Mouse (Mus musculus) CH12.LX (cell line): Measurements from ENCODE around the gene Kdm5b. TPM values are rescaled to one million over a fixed set of nuclear protein-coding genes. Genes with fewer than 3 reads are reported as not detected.

Source experiments
- DNase-seq: peaks from one replicate; pipeline ENCODE4 v3.0.0-alpha.2; 2013; ENCODE audit errors: extremely low read depth
- H3K27ac ChIP-seq: 2 replicates; pipeline ENCODE4 v1.5.1; 2012; ENCODE audit warnings: low read depth, mild to moderate bottlenecking, control low read depth, moderate library complexity; ENCODE audit not compliant: insufficient read depth
- H3K27me3 ChIP-seq: replicated peaks from 2 replicates; pipeline ENCODE3; 2012; ENCODE audit warnings: inconsistent platforms
- H3K36me3 ChIP-seq, 2 experiments: replicated peaks in 1 of 2; 2 replicates each; pipeline versions ENCODE3 to v1.6.1; 2012; ENCODE audit warnings: inconsistent platforms in 1 of 2, low read length in 1 of 2, mild to moderate bottlenecking in 1 of 2, mixed read lengths in 1 of 2, moderate library complexity in 1 of 2; ENCODE audit not compliant: control insufficient read depth in 1 of 2, insufficient read depth in 1 of 2
- H3K4me1 ChIP-seq, 2 experiments: 2 replicates each; pipeline ENCODE4 v1.6.1; 2012; ENCODE audit warnings: inconsistent platforms in 1 of 2, moderate library complexity in 1 of 2; ENCODE audit not compliant: insufficient read depth in 2 of 2, control insufficient read depth in 1 of 2
- H3K4me2 ChIP-seq: 2 replicates; pipeline ENCODE4 v1.6.1; 2012; ENCODE audit warnings: low read depth, mild to moderate bottlenecking, control low read depth; ENCODE audit not compliant: poor library complexity, insufficient read depth, severe bottlenecking
- H3K4me3 ChIP-seq, 3 experiments: fragments of 150-350 bp in 1 of 3; sonication (generic) in 1 of 3; replicated peaks in 1 of 3; 2 replicates each; pipeline versions ENCODE3 to v1.5.1; 2011 to 2012; ENCODE audit warnings: low read depth in 2 of 3, low read length in 2 of 3, mild to moderate bottlenecking in 2 of 3, moderate library complexity in 2 of 3, control low read depth in 1 of 3, improper control_type of control experiment in 1 of 3, inconsistent platforms in 1 of 3, mixed read lengths in 1 of 3; ENCODE audit not compliant: poor library complexity in 1 of 3
- H3K79me2 ChIP-seq: replicated peaks from 2 replicates; pipeline ENCODE4 v1.6.1; 2012; ENCODE audit warnings: mild to moderate bottlenecking, moderate library complexity; ENCODE audit not compliant: control insufficient read depth, poor library complexity, insufficient read depth, severe bottlenecking; ENCODE audit errors: extremely low read depth
- H3K9ac ChIP-seq: 2 replicates; pipeline ENCODE4 v1.6.1; 2012; ENCODE audit warnings: low read depth, mild to moderate bottlenecking, control low read depth, moderate library complexity; ENCODE audit not compliant: insufficient read depth
- H3K9me3 ChIP-seq: replicated peaks from 2 replicates; pipeline ENCODE3; 2012; ENCODE audit warnings: low read length, inconsistent platforms, mixed read lengths
- CTCF ChIP-seq, 2 experiments: IDR thresholded peaks in 1 of 2; conservative IDR thresholded peaks in 1 of 2; 2 replicates each; pipeline ENCODE4 v1.5.1; 2011 to 2012; ENCODE audit warnings: low read depth in 2 of 2, low read length in 2 of 2, improper control_type of control experiment in 1 of 2, inconsistent platforms in 1 of 2, mild to moderate bottlenecking in 1 of 2, moderate library complexity in 1 of 2
- E2F4 ChIP-seq: IDR thresholded peaks from 2 replicates; pipeline ENCODE4 v1.6.1; 2011; ENCODE audit warnings: low read depth, low read length, improper control_type of control experiment; ENCODE audit not compliant: insufficient replicate concordance
- KAT2A ChIP-seq: IDR thresholded peaks from 2 replicates; pipeline ENCODE4 v1.6.1; 2012; ENCODE audit warnings: low read length, improper control_type of control experiment, inconsistent platforms; ENCODE audit not compliant: insufficient replicate concordance
- MAFK ChIP-seq: IDR thresholded peaks from 2 replicates; pipeline ENCODE4 v1.6.1; 2011; ENCODE audit warnings: low read length, improper control_type of control experiment; ENCODE audit not compliant: insufficient replicate concordance
- MAX ChIP-seq: IDR thresholded peaks from 2 replicates; pipeline ENCODE4 v1.6.1; 2011; ENCODE audit warnings: low read length, improper control_type of control experiment
- MEF2A ChIP-seq: IDR thresholded peaks from 2 replicates; pipeline ENCODE4 v1.6.1; 2014; ENCODE audit warnings: low read depth, mild to moderate bottlenecking, inconsistent platforms, low read length, improper control_type of control experiment, borderline replicate concordance
- NELFE ChIP-seq: IDR thresholded peaks from 2 replicates; pipeline ENCODE4 v1.6.1; 2011; ENCODE audit warnings: low read depth, low read length, improper control_type of control experiment
- PAX5 ChIP-seq: IDR thresholded peaks from 2 replicates; pipeline ENCODE4 v1.6.1; 2012; ENCODE audit warnings: low read length, inconsistent platforms, mixed read lengths
- RAD21 ChIP-seq: IDR thresholded peaks from 2 replicates; pipeline ENCODE4 v1.6.1; 2011; ENCODE audit warnings: low read depth, mild to moderate bottlenecking, low read length, improper control_type of control experiment, moderate library complexity
- SIN3A ChIP-seq: IDR thresholded peaks from 2 replicates; pipeline ENCODE4 v1.6.1; 2012; ENCODE audit warnings: low read length, improper control_type of control experiment, inconsistent platforms
- SMC3 ChIP-seq: IDR thresholded peaks from 2 replicates; pipeline ENCODE4 v1.6.1; 2011; ENCODE audit warnings: low read depth, low read length, improper control_type of control experiment
- TBP ChIP-seq: conservative IDR thresholded peaks from 2 replicates; pipeline ENCODE4 v1.6.1; 2011; ENCODE audit warnings: low read depth, low read length, improper control_type of control experiment
- USF1 ChIP-seq: IDR thresholded peaks from 2 replicates; pipeline ENCODE4 v1.6.1; 2014; ENCODE audit warnings: low read depth, mild to moderate bottlenecking, inconsistent platforms, low read length, improper control_type of control experiment
- ZKSCAN1 ChIP-seq: IDR thresholded peaks from 2 replicates; pipeline ENCODE4 v1.6.1; 2012; ENCODE audit warnings: low read depth, inconsistent platforms, low read length, improper control_type of control experiment, borderline replicate concordance
- dilution Hi-C: fragments of 300-500 bp; cut with MboI; formaldehyde crosslinking; loops from 2 replicates; pipeline ENCODE4 v1.14.3; 2020; ENCODE audit warnings: low sequenced_read_pairs; ENCODE audit not compliant: extremely low pct_unique_long_range_greater_than_20kb, extremely low pct_ligation_motif_present
- in situ Hi-C: fragments of 300-500 bp; cut with MboI; formaldehyde crosslinking; loops from 3 replicates; pipeline ENCODE4 v1.14.3; 2019; ENCODE audit warnings: low sequenced_read_pairs, low pct_ligation_motif_present, low pct_unique_long_range_greater_than_20kb, mixed read lengths
- polyA plus RNA-seq: library from polyadenylated mRNA; unstranded; fragments of >175 nt; gene quantifications from 2 replicates; pipeline ENCODE4 v1.2.1, GENCODE M21; 2012; ENCODE audit warnings: low read depth; ENCODE audit not compliant: insufficient read length
- total RNA-seq, 2 experiments: library from RNA; depleted of rRNA; stranded (reverse); fragments of 300-350 nt in 1 of 2; fragments of >200 nt in 1 of 2; gene quantifications; 2 replicates each; pipeline ENCODE4 v1.2.3; 2012 to 2014

The Kdm5b gene
- total and polyA plus RNA-seq, 3 experiments = 1.9 to 14.3 (median 4.1) TPM

GRCm38 (mm10) chr1:134607279-134607678 is 47.3 kb downstream of the Kdm5b start:
- Histone ChIP-seq H3K79me2 (no peaks in the 10 kb centered on the region), H3K9ac (no peak overlapping the region), H3K4me3 (no peak overlapping the region), H3K9me3 (no peaks in the 10 kb centered on the region), H3K4me1 (no peaks in the 10 kb centered on the region), H3K4me2 (no peak overlapping the region), H3K27me3 (no peaks in the 10 kb centered on the region), H3K27ac (no peak overlapping the region), H3K36me3 (peaks cover 30 to 44% of the 10 kb centered on the region in 2 experiments)
- dilution Hi-C loops (no loop called here), in situ Hi-C loops (no loop called here)
- peak; percentile 17; the same call in 1 of the 2 replicates for TF ChIP-seq SMC3
- TF ChIP-seq TBP = no peak
- no peak for TF ChIP-seq NELFE
- no peak for TF ChIP-seq MEF2A
- TF ChIP-seq SIN3A = no peak
- peak; percentile 50 for TF ChIP-seq RAD21
- no peak for TF ChIP-seq ZKSCAN1
- no peak for TF ChIP-seq PAX5
- peak in 1 of 2 experiments; percentile 51; a peak in 2 of 4 replicates for TF ChIP-seq CTCF (conservative IDR thresholded peaks at IDR 0.05 in 1 of 2, IDR thresholded peaks at IDR 0.05 in 1 of 2; ENCODE audit: low read depth in 2 of 2, low read length in 2 of 2)
- no peak for TF ChIP-seq MAFK
- DNase-seq = no peak

DNA sequence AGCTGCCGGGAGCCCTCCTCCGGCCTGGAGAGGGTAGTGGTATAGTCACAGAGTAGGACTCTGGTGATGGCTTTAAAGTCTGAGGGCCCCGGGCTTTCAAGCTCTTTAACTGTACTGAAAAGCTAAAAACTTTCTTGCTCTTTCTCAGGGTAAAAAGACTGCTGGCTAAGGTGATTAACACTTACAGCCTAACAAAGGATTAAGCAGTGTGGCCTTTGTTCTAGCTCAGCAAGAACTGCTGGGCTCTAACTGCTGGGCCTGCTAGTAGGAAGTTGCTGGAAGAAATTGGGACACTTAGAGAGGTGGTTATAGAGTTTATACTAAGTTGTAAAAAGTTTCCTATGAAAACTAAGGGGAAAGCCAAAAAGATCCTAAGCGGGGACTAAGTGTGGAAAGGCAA is 49.2 kb downstream of the Kdm5b start:
- no peaks in the 10 kb centered on the region for H3K27me3 ChIP-seq
- H3K79me2 ChIP-seq = no peaks in the 10 kb centered on the region
- no peak overlapping the region for H3K4me3 ChIP-seq
- H3K9me3 ChIP-seq = no peaks in the 10 kb centered on the region
- no peak overlapping the region for H3K27ac ChIP-seq
- in situ Hi-C loops = no loop called here
- H3K9ac ChIP-seq = no peak overlapping the region
- dilution Hi-C loops = no loop called here
- no peak for DNase-seq
- no peaks in the 10 kb centered on the region for H3K4me1 ChIP-seq
- TF ChIP-seq E2F4 = no peak
- no peak for TF ChIP-seq KAT2A
- no peak for TF ChIP-seq USF1
- no peak for TF ChIP-seq MAX
- H3K36me3 ChIP-seq = peaks cover 37 to 53% of the 10 kb centered on the region in 2 experiments
- H3K4me2 ChIP-seq = no peak overlapping the region

DNA sequence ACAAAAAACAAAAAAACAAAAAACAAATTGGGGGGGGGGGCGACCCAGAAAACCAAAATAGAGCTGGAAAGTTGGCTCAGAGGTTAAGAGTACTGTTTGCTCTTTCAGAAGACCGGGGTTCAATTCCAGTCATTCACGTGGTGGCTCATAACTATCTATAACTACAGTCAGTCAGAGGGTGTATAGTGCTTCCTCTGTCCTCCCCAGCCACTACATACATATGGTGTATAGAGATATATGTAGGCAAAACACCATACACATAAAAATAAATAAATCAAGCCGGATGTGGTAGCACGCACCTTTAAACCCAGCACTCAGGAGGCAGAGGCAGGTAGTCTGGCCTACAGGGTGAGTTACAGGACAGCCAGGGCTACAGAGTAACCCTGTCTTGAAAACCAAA is 54.6 kb downstream of the Kdm5b start:
- in situ Hi-C loops (no loop called here), dilution Hi-C loops (no loop called here)
- Histone ChIP-seq H3K4me3 (no peak overlapping the region), H3K27me3 (no peaks in the 10 kb centered on the region), H3K9me3 (no peaks in the 10 kb centered on the region), H3K27ac (no peak overlapping the region), H3K4me2 (no peak overlapping the region), H3K9ac (no peak overlapping the region), H3K4me1 (no peaks in the 10 kb centered on the region), H3K79me2 (no peaks in the 10 kb centered on the region), H3K36me3 (peaks cover 43 to 50% of the 10 kb centered on the region in 2 experiments)
- TF ChIP-seq SIN3A = no peak
- DNase-seq = no peak
